Mouse (Mus musculus) splenic B cell, adult 2 months (primary cell): ENCODE data around the gene Lrba.

ENCODE experiments used
- DNase-seq: peaks from one replicate; pipeline ENCODE4 v3.0.0-alpha.2; 2011; ENCODE audit warnings: low read depth, low spot score
- H3K27me3 ChIP-seq: 2 replicates; pipeline ENCODE4 v1.6.1; 2012; ENCODE audit warnings: mild to moderate bottlenecking, low read length, moderate library complexity, mixed read lengths; ENCODE audit not compliant: control insufficient read depth, poor library complexity, insufficient read depth, severe bottlenecking
- H3K36me3 ChIP-seq: 2 replicates; pipeline ENCODE4 v1.6.1; 2012; ENCODE audit warnings: mild to moderate bottlenecking, low read length, moderate library complexity, mixed read lengths; ENCODE audit not compliant: control insufficient read depth, poor library complexity, insufficient read depth, severe bottlenecking

Lrba gene

GRCm38 (mm10) chr3:86311406-86311805 is 86.9 kb downstream of the Lrba start:
- Histone ChIP-seq H3K36me3 (peaks cover 11% of the 10 kb centered on the region), H3K27me3 (no peaks in the 10 kb centered on the region)
- DNase-seq, result no peak

GRCm38 (mm10) chr3:86317636-86318035 is 93.2 kb downstream of the Lrba start:
- no peaks in the 10 kb centered on the region for H3K27me3 ChIP-seq
- peaks cover 9% of the 10 kb centered on the region for H3K36me3 ChIP-seq
- DNase-seq, result peak; percentile 5

- peak; percentile 39 for DNase-seq
- H3K36me3 ChIP-seq, result no peaks in the 10 kb centered on the region
- H3K27me3 ChIP-seq, result no peaks in the 10 kb centered on the region
Observed at GRCm38 (mm10) chr3:86328531-86328930, 104.1 kb downstream of the Lrba start.

GRCm38 (mm10) chr3:86343261-86343660 is 118.8 kb downstream of the Lrba start:
- H3K27me3 ChIP-seq, result no peaks in the 10 kb centered on the region
- no peaks in the 10 kb centered on the region; the same call in 1 of the 2 replicates for H3K36me3 ChIP-seq
- DNase-seq, result no peak

- DNase-seq, result no peak
- H3K27me3 ChIP-seq, result no peaks in the 10 kb centered on the region
Observed at GRCm38 (mm10) chr3:86362486-86362885, 138.0 kb downstream of the Lrba start.

GRCm38 (mm10) chr3:86371466-86371865 is 147.0 kb downstream of the Lrba start:
- no peaks in the 10 kb centered on the region for H3K27me3 ChIP-seq
- H3K36me3 ChIP-seq, result peaks cover 6% of the 10 kb centered on the region; the same call in 1 of the 2 replicates
- DNase-seq, result no peak

More at GRCm38 (mm10) chr3:86362486-86362885, 138.0 kb downstream of the Lrba start:
- H3K36me3 ChIP-seq, result no peaks in the 10 kb centered on the region

- DNase-seq, result no peak
- H3K27me3 ChIP-seq, result no peaks in the 10 kb centered on the region
- peaks cover 4% of the 10 kb centered on the region; the same call in 1 of the 2 replicates for H3K36me3 ChIP-seq
Observed at GRCm38 (mm10) chr3:86375276-86375675, 150.8 kb downstream of the Lrba start.

GRCm38 (mm10) chr3:86382557-86382956 is 158.1 kb downstream of the Lrba start:
- no peak for DNase-seq
- no peaks in the 10 kb centered on the region for H3K27me3 ChIP-seq
- H3K36me3 ChIP-seq, result no peaks in the 10 kb centered on the region

GRCm38 (mm10) chr3:86385047-86385446 is 160.6 kb downstream of the Lrba start:
- DNase-seq, result no peak
- Histone ChIP-seq H3K27me3 (no peaks in the 10 kb centered on the region), H3K36me3 (no peaks in the 10 kb centered on the region)

GRCm38 (mm10) chr3:86386246-86386645 is 161.8 kb downstream of the Lrba start:
- H3K36me3 ChIP-seq, result no peaks in the 10 kb centered on the region
- no peaks in the 10 kb centered on the region for H3K27me3 ChIP-seq
- DNase-seq, result no peak

- no peak for DNase-seq
- Histone ChIP-seq H3K36me3 (no peaks in the 10 kb centered on the region), H3K27me3 (no peaks in the 10 kb centered on the region)
Observed at GRCm38 (mm10) chr3:86423828-86424227, 199.3 kb downstream of the Lrba start.

- Histone ChIP-seq H3K36me3 (no peaks in the 10 kb centered on the region), H3K27me3 (no peaks in the 10 kb centered on the region)
- no peak for DNase-seq
Observed at GRCm38 (mm10) chr3:86426733-86427132, 202.3 kb downstream of the Lrba start.

GRCm38 (mm10) chr3:86443497-86443896 is 219.0 kb downstream of the Lrba start:
- no peaks in the 10 kb centered on the region for H3K36me3 ChIP-seq
- no peaks in the 10 kb centered on the region for H3K27me3 ChIP-seq
- no peak for DNase-seq

- no peak for DNase-seq
- Histone ChIP-seq H3K36me3 (no peaks in the 10 kb centered on the region), H3K27me3 (no peaks in the 10 kb centered on the region)
Observed at GRCm38 (mm10) chr3:86451211-86451610, 226.7 kb downstream of the Lrba start.

- no peak for DNase-seq
Observed at GRCm38 (mm10) chr3:86461582-86461981, 237.1 kb downstream of the Lrba start.

GRCm38 (mm10) chr3:86489992-86490391 is 265.5 kb downstream of the Lrba start:
- H3K36me3 ChIP-seq, result no peaks in the 10 kb centered on the region
- DNase-seq, result no peak
- no peaks in the 10 kb centered on the region for H3K27me3 ChIP-seq

More at GRCm38 (mm10) chr3:86461582-86461981, 237.1 kb downstream of the Lrba start:
- Histone ChIP-seq H3K36me3 (no peaks in the 10 kb centered on the region), H3K27me3 (no peaks in the 10 kb centered on the region)
